Comparison of ENCODE assay signal across 42 mouse cellular contexts in genomic region chr15:99936659-99937058, GRCm38 (mm10). TPM values are rescaled to one million over a fixed set of nuclear protein-coding genes. Genes with fewer than 3 reads are reported as not detected.
"Had no signal": no experiment of that assay in that cellular context is flagged by ENCODE, and none has a peak within 500 bp of the region (broad histone marks: within the 10 kb centered on the region; RNA-seq: fewer than 3 reads in every experiment).

No protein-coding gene starts in this region.

- H3K4me1 ChIP-seq: limb, embryonic 10.5 days; limb, embryonic 12.5 days; limb, embryonic 13.5 days; liver, embryonic 12.5 days; liver, embryonic 13.5 days; liver, embryonic 15.5 days; megakaryocyte, embryonic 14.5 days; midbrain, embryonic 13.5 days; midbrain, embryonic 15.5 days had no signal

- H3K9ac ChIP-seq: limb, embryonic 12.5 days; limb, embryonic 13.5 days; limb, embryonic 15.5 days; liver, embryonic 12.5 days; liver, embryonic 13.5 days; liver, embryonic 14.5 days; liver, embryonic 15.5 days; liver, postnatal 0 days; lung, embryonic 14.5 days; lung, embryonic 15.5 days; midbrain, embryonic 12.5 days; midbrain, embryonic 13.5 days; midbrain, embryonic 15.5 days had no signal

- H3K27ac ChIP-seq: left cerebral cortex, adult 2 months; limb, embryonic 10.5 days; limb, embryonic 12.5 days; limb, embryonic 13.5 days; limb, embryonic 15.5 days; liver, embryonic 12.5 days; liver, embryonic 13.5 days; liver, embryonic 14.5 days; liver, embryonic 15.5 days; lung, embryonic 15.5 days; macrophage; midbrain, embryonic 10.5 days; midbrain, embryonic 12.5 days; midbrain, embryonic 13.5 days; midbrain, embryonic 15.5 days had no signal

- H3K27me3 ChIP-seq: limb, embryonic 12.5 days; limb, embryonic 13.5 days; limb, embryonic 15.5 days; liver, embryonic 12.5 days; liver, embryonic 13.5 days; liver, embryonic 15.5 days; lung, embryonic 15.5 days; midbrain, embryonic 12.5 days; midbrain, embryonic 13.5 days; midbrain, embryonic 15.5 days had no signal

- H3K9me3 ChIP-seq: limb, embryonic 10.5 days; limb, embryonic 12.5 days; limb, embryonic 13.5 days; limb, embryonic 15.5 days; liver, embryonic 12.5 days; liver, embryonic 13.5 days; liver, embryonic 15.5 days; lung, embryonic 15.5 days; midbrain, embryonic 10.5 days; midbrain, embryonic 12.5 days; midbrain, embryonic 13.5 days; midbrain, embryonic 15.5 days had no signal

- H3K36me3 ChIP-seq: limb, embryonic 10.5 days; limb, embryonic 12.5 days; limb, embryonic 13.5 days; limb, embryonic 15.5 days; liver, embryonic 12.5 days; liver, embryonic 13.5 days; liver, embryonic 15.5 days; lung, embryonic 15.5 days; midbrain, embryonic 10.5 days; midbrain, embryonic 12.5 days; midbrain, embryonic 13.5 days; midbrain, embryonic 15.5 days had no signal

- H3K4me3 ChIP-seq: left cerebral cortex, adult 2 months; limb, embryonic 10.5 days; limb, embryonic 12.5 days; limb, embryonic 13.5 days; limb, embryonic 15.5 days; liver, embryonic 12.5 days; liver, embryonic 13.5 days; liver, embryonic 15.5 days; lung, embryonic 15.5 days; megakaryocyte, embryonic 14.5 days; midbrain, embryonic 10.5 days; midbrain, embryonic 12.5 days; midbrain, embryonic 13.5 days; midbrain, embryonic 15.5 days; myocyte had no signal

- DNase-seq: left cerebral cortex, postnatal 4 days; liver; liver, embryonic 13.5 days; liver, postnatal 0 days; lung, adult 18-20 months; lung, adult 2 months; lung, embryonic 14.5 days; lung, postnatal 10 days; lung, postnatal 14 days; lung, postnatal 36 days; lung, postnatal 4 days; midbrain, embryonic 14.5 days had no signal

RNA-seq across cellular contexts. Expression of gene Fam186a, which starts 30.2 kb away (rescaled TPM):
- total RNA-seq: left cerebral cortex, postnatal 10 days; left cerebral cortex, postnatal 14 days; liver, adult 2 months; megakaryocyte progenitor cell, adult 5-6 weeks; megakaryocyte, adult 5-6 weeks; megakaryocyte-erythroid progenitor cell, adult 5-6 weeks; midbrain, postnatal 0 days; monocyte, adult 5-6 weeks had no signal
- polyA plus RNA-seq: limb, embryonic 10.5 days; limb, embryonic 11.5 days; limb, embryonic 12.5 days; limb, embryonic 15.5 days; liver, adult 2 months; liver, embryonic 11.5 days; liver, embryonic 12.5 days; liver, embryonic 13.5 days; liver, embryonic 14.5 days; liver, embryonic 15.5 days; liver, embryonic 16.5 days; liver, postnatal 0 days; lung, embryonic 15.5 days; lung, embryonic 16.5 days; macrophage; midbrain, embryonic 10.5 days; midbrain, embryonic 11.5 days; midbrain, embryonic 13.5 days; midbrain, embryonic 14.5 days; midbrain, embryonic 15.5 days; midbrain, embryonic 16.5 days; midbrain, postnatal 0 days had no signal
